Mouse (Mus musculus): ENCODE results near the gene Arel1.
A peak's percentile ranks its signal among the peaks of the same experiment; 100 is the strongest.

Gene Arel1

GRCm38 (mm10) chr12:84948584-84949285 lies 22.0 kb downstream of the Arel1 start:
- no peak for DNase-seq (ENCODE audit: low spot score in 2 of 2)

- DNase-seq (ENCODE audit: low spot score in 2 of 2), result peak in 1 of 2 experiments; percentile 19
Observed at GRCm38 (mm10) chr12:84947894-84948583, 22.7 kb downstream of the Arel1 start.

- DNase-seq (ENCODE audit: low spot score in 2 of 2), result no peak
Observed at GRCm38 (mm10) chr12:84944813-84945553, 25.7 kb downstream of the Arel1 start.

GRCm38 (mm10) chr12:84944150-84944812 lies 26.4 kb downstream of the Arel1 start:
- DNase-seq (ENCODE audit: low spot score in 2 of 2), result no peak

GRCm38 (mm10) chr12:84943006-84943952 lies 27.4 kb downstream of the Arel1 start:
- no peak for DNase-seq (ENCODE audit: low spot score in 2 of 2)

GRCm38 (mm10) chr12:84941717-84942116 lies 29.0 kb downstream of the Arel1 start:
- DNase-seq (ENCODE audit: low spot score in 2 of 2), result no peak

- DNase-seq (ENCODE audit: low spot score in 2 of 2), result no peak
Observed at GRCm38 (mm10) chr12:84940343-84940742, 30.4 kb downstream of the Arel1 start.

GRCm38 (mm10) chr12:84939117-84939516 lies 31.6 kb downstream of the Arel1 start:
- no peak for DNase-seq (ENCODE audit: low spot score in 2 of 2)

GRCm38 (mm10) chr12:84935343-84935742 lies 35.4 kb downstream of the Arel1 start:
- DNase-seq (ENCODE audit: low spot score in 2 of 2), result no peak

- DNase-seq (ENCODE audit: low spot score in 2 of 2), result no peak
Observed at GRCm38 (mm10) chr12:84932210-84932609, 38.5 kb downstream of the Arel1 start.

- DNase-seq (ENCODE audit: low spot score in 2 of 2), result no peak
Observed at GRCm38 (mm10) chr12:84926542-84926941, 44.2 kb downstream of the Arel1 start.

GRCm38 (mm10) chr12:84924324-84924723 lies 46.4 kb downstream of the Arel1 start:
- DNase-seq (ENCODE audit: low spot score in 2 of 2), result no peak

- DNase-seq (ENCODE audit: low spot score in 2 of 2), result no peak
Observed at GRCm38 (mm10) chr12:84921881-84922419, 48.8 kb downstream of the Arel1 start.

GRCm38 (mm10) chr12:84918809-84919208 lies 51.9 kb downstream of the Arel1 start:
- DNase-seq (ENCODE audit: low spot score in 2 of 2), result no peak

GRCm38 (mm10) chr12:84917799-84918198 lies 52.9 kb downstream of the Arel1 start:
- DNase-seq (ENCODE audit: low spot score in 2 of 2), result no peak

- DNase-seq (ENCODE audit: low spot score in 2 of 2), result no peak
Observed at GRCm38 (mm10) chr12:84914959-84915358, 55.7 kb downstream of the Arel1 start.

- DNase-seq (ENCODE audit: low spot score in 2 of 2), result no peak
Observed at GRCm38 (mm10) chr12:84912652-84913104, 58.0 kb downstream of the Arel1 start.

GRCm38 (mm10) chr12:84911640-84912039 lies 59.1 kb downstream of the Arel1 start:
- no peak for DNase-seq (ENCODE audit: low spot score in 2 of 2)

- no peak for DNase-seq (ENCODE audit: low spot score in 2 of 2)
Observed at GRCm38 (mm10) chr12:84910066-84910465, 60.6 kb downstream of the Arel1 start.
